Mouse (Mus musculus) liver, embryonic 11.5 days (tissue): ENCODE results near the gene Pmis2. TPM values are rescaled to one million over a fixed set of nuclear protein-coding genes. Genes with fewer than 3 reads are reported as not detected.

Experiments
- ATAC-seq: fragments of 200-750 bp; cut with Nextera tagmentation; replicated peaks from 2 replicates; pipeline ENCODE4 v1.8.0; 2017; ENCODE audit warnings: moderate number of reproducible peaks, mild to moderate bottlenecking, moderate TSS enrichment, moderate library complexity; ENCODE audit not compliant: low FRiP score
- DNase-seq: peaks from one replicate; pipeline ENCODE4 v3.0.0-alpha.2; 2017; ENCODE audit warnings: low spot score
- H3K27ac ChIP-seq: fragments of 300-500 bp; sonication (generic); 2 replicates; pipeline ENCODE4 v1.5.1; 2014; ENCODE audit warnings: mild to moderate bottlenecking, low read depth, low read length, control low read depth
- H3K27me3 ChIP-seq: fragments of 300-500 bp; sonication (generic); replicated peaks from 2 replicates; pipeline ENCODE4 v1.6.1; 2014; ENCODE audit warnings: low read length, mixed read lengths; ENCODE audit not compliant: control insufficient read depth, insufficient read depth
- H3K36me3 ChIP-seq: fragments of 300-500 bp; sonication (generic); 2 replicates; pipeline ENCODE4 v1.6.1; 2014; ENCODE audit warnings: mild to moderate bottlenecking, low read length, moderate library complexity, mixed read lengths; ENCODE audit not compliant: control insufficient read depth, insufficient read depth
- H3K4me1 ChIP-seq: fragments of 300-500 bp; sonication (generic); replicated peaks from 2 replicates; pipeline ENCODE4 v1.6.1; 2014; ENCODE audit warnings: low read length, mixed read lengths; ENCODE audit not compliant: control insufficient read depth, insufficient read depth
- H3K4me2 ChIP-seq: fragments of 300-500 bp; sonication (generic); 2 replicates; pipeline ENCODE4 v1.6.1; 2014; ENCODE audit warnings: mild to moderate bottlenecking, control low read depth, moderate library complexity
- H3K4me3 ChIP-seq: fragments of 300-500 bp; sonication (generic); 2 replicates; pipeline ENCODE4 v1.5.1; 2014; ENCODE audit warnings: low read depth, low read length, control low read depth
- H3K9ac ChIP-seq: fragments of 300-500 bp; sonication (generic); 2 replicates; pipeline ENCODE4 v1.6.1; 2014; ENCODE audit warnings: low read depth, low read length, control low read depth
- H3K9me3 ChIP-seq: fragments of 300-500 bp; sonication (generic); 2 replicates; pipeline ENCODE4 v1.6.1; 2016; ENCODE audit warnings: low read length, inconsistent platforms, mixed read lengths; ENCODE audit not compliant: control insufficient read depth
- WGBS: fragments of 180-500 bp; shearing (Covaris S2); extraction: QIAGEN DNeasy Blood & Tissue Kit; methylation state at CpG from one replicate; pipeline ENCODE4 v1.1.7; 2014; 5-methylcytosine and 5-hydroxymethylcytosine counted together
- polyA plus RNA-seq: library from polyadenylated mRNA; unstranded; fragments of >200 nt; fragmentation: Nextera tagmentation; extraction: Ambion mirVana; gene quantifications from 2 replicates; pipeline ENCODE4 v1.2.1, GENCODE M21; 2014

The Pmis2 gene
- polyA plus RNA-seq, 1 experiment from 2014 or later, result not detected

DNA sequence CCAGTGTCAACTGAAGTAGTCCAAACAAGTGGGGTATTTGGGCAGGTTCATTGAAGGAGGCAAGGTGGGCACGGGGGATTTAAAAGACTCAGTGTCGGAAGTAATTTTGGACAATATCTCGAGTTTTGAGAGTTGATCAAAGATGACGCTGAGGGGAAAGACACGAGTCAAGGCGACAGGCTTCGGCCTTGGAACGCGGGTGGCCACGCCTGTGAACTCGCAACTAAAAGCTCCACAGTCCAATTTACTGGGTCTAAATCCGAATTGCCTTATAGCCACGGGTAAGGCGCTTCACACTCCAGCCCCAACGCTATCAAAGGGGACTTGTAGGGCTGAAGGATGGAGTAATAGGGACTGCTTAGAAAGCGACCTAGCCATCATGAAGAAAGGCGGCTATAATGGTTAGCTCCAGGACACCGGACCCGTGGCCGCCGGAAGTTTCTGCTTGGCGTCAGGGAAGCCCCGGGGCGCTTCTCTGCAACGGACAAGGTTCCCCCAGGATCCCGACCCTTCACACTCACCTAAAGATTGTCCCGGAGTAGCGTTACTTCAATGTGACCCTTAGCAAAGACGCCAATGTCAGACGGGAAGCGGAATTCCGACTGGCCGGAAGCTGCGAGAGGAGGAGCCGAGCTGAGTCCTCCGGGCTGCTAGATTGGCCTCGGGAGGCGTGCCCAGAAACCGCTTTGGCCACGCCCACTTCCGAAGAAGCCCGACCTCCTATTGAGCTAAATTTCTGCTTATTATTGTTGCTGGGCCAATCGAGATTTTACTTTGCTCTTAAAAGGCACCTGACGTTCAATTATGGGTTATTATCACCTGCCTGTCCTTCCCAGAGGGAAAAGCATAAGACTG is 45.6 kb downstream of the Pmis2 start, which contains the start of gene Cox6b1:
Gene Cox6b1, minus strand, starts transcription at position 622 of the 855 bp plus-strand sequence.
- peaks cover 30% of the 10 kb centered on the region for H3K36me3 ChIP-seq
- WGBS, result 1% methylated on average over 44 of the region's 44 CpGs
- H3K27me3 ChIP-seq, result no peaks in the 10 kb centered on the region
- H3K4me3 ChIP-seq, result peak within 1 kb of the TSS; percentile 79
- peak within 1 kb of the TSS; percentile 81 for H3K9ac ChIP-seq
- H3K27ac ChIP-seq, result 0 out of 2 replicates have a peak within 1 kb of the TSS, but pooled peaks have one; percentile 10
- H3K9me3 ChIP-seq, result no peaks in the 10 kb centered on the region
- ATAC-seq (peak; percentile 93), DNase-seq (peak; percentile 86)
- peaks cover 7% of the 10 kb centered on the region for H3K4me1 ChIP-seq
- peak within 1 kb of the TSS; percentile 93 for H3K4me2 ChIP-seq

Other genes starting within 250 kb of the Pmis2 start
- gene Nfkbid, start 249.9 kb downstream of the Pmis2 start, polyA plus RNA-seq, result 1.8 and 3.6 TPM in 2 replicates
- gene Aplp1, start 226.1 kb downstream of the Pmis2 start, polyA plus RNA-seq, result 18.4 and 19.1 TPM in 2 replicates
- gene Kirrel2, start 213.9 kb downstream of the Pmis2 start, polyA plus RNA-seq, result 0.22 and 0.95 TPM in 2 replicates
- 0.26 and 0.27 TPM in 2 replicates for gene Nphs1, start 213.3 kb downstream of the Pmis2 start, polyA plus RNA-seq
- 19.0 and 19.5 TPM in 2 replicates for gene Prodh2, start 178.0 kb downstream of the Pmis2 start, polyA plus RNA-seq
- 7.1 and 7.5 TPM in 2 replicates for gene Arhgap33, start 136.5 kb downstream of the Pmis2 start, polyA plus RNA-seq
- 3.9 and 5.4 TPM in 2 replicates for gene Hspb6, start 119.4 kb downstream of the Pmis2 start, polyA plus RNA-seq
- gene Proser3, start 119.3 kb downstream of the Pmis2 start, polyA plus RNA-seq, result 10.7 and 13.0 TPM in 2 replicates
- 38.7 and 41.0 TPM in 2 replicates for gene Lin37, start 111.8 kb downstream of the Pmis2 start, polyA plus RNA-seq
- gene U2af1l4, start 108.3 kb downstream of the Pmis2 start, polyA plus RNA-seq, result 71.0 and 73.1 TPM in 2 replicates
- 6.8 and 8.0 TPM in 2 replicates for gene Gm49396, start 108.3 kb downstream of the Pmis2 start, polyA plus RNA-seq
- gene Psenen, start 108.0 kb downstream of the Pmis2 start, polyA plus RNA-seq, result 85.2 and 102 TPM in 2 replicates
- gene Igflr1, start 106.2 kb downstream of the Pmis2 start, polyA plus RNA-seq, result 3.1 and 3.7 TPM in 2 replicates
- 7.4 and 11.4 TPM in 2 replicates for gene Kmt2b, start 82.9 kb downstream of the Pmis2 start, polyA plus RNA-seq
- gene Zbtb32, start 72.7 kb downstream of the Pmis2 start, polyA plus RNA-seq, result 0.25 and 0.62 TPM in 2 replicates
- 0.66 and 1.5 TPM in 2 replicates for gene Upk1a, start 58.8 kb downstream of the Pmis2 start, polyA plus RNA-seq
- gene Cox6b1, start 45.5 kb downstream of the Pmis2 start, polyA plus RNA-seq, result 809 and 909 TPM in 2 replicates
- gene Etv2, start 35.8 kb downstream of the Pmis2 start, polyA plus RNA-seq, result 0.16 and 0.17 TPM in 2 replicates
- 101 TPM in 2 replicates for gene Rbm42, start 21.3 kb downstream of the Pmis2 start, polyA plus RNA-seq
- 64.3 and 65.6 TPM in 2 replicates for gene Haus5, start 6.6 kb downstream of the Pmis2 start, polyA plus RNA-seq
- gene 2200002J24Rik, start 27.3 kb upstream of the Pmis2 start, polyA plus RNA-seq, result 0.53 TPM in 1 of 2 replicates, not detected in the other
- 1.5 and 1.9 TPM in 2 replicates for gene Atp4a, start 40.6 kb upstream of the Pmis2 start, polyA plus RNA-seq
- 168 and 181 TPM in 2 replicates for gene Tmem147, start 57.9 kb upstream of the Pmis2 start, polyA plus RNA-seq
- 0.31 and 0.44 TPM in 2 replicates for gene Gapdhs, start 72.1 kb upstream of the Pmis2 start, polyA plus RNA-seq
- gene Sbsn, start 79.9 kb upstream of the Pmis2 start, polyA plus RNA-seq, result 0.07 and 0.21 TPM in 2 replicates
- not detected in 2 replicates for gene Dmkn, start 92.2 kb upstream of the Pmis2 start, polyA plus RNA-seq
- not detected in 2 replicates for gene Krtdap, start 116.3 kb upstream of the Pmis2 start, polyA plus RNA-seq
- gene Ffar2, start 152.2 kb upstream of the Pmis2 start, polyA plus RNA-seq, result 0.36 and 0.47 TPM in 2 replicates
- not detected in 2 replicates for gene Ffar3, start 184.6 kb upstream of the Pmis2 start, polyA plus RNA-seq
- not detected in 2 replicates for gene Ffar1, start 190.0 kb upstream of the Pmis2 start, polyA plus RNA-seq
- gene Cd22, start 208.7 kb upstream of the Pmis2 start, polyA plus RNA-seq, result 0.07 TPM in 1 of 2 replicates, not detected in the other
- 0.08 and 0.23 TPM in 2 replicates for gene Mag, start 243.3 kb upstream of the Pmis2 start, polyA plus RNA-seq